Mouse (Mus musculus): ENCODE results near the gene Fam122a. TPM values are rescaled to one million over a fixed set of nuclear protein-coding genes. Genes with fewer than 3 reads are reported as not detected.

Fam122a gene
- 2.7 TPM for polyA plus RNA-seq (2014; fragmentation: Illumina TruSeq; extraction: RNeasy Lipid Tissue Mini Kit (QIAGEN cat#74804); ENCODE audit: low read depth, low replicate concordance)

GRCm38 (mm10) chr19:24476929-24477882 lies at the start of gene Fam122a:
Gene Fam122a, minus strand, starts transcription at chr19:24477356.

Other genes starting within 250 kb of the Fam122a start
- 2.7 TPM for gene Fxn, start 196.8 kb downstream of the Fam122a start, polyA plus RNA-seq (2014; fragmentation: Illumina TruSeq; extraction: RNeasy Lipid Tissue Mini Kit (QIAGEN cat#74804); ENCODE audit: low read depth, low replicate concordance)
- gene Pip5k1b, start 78.5 kb upstream of the Fam122a start, polyA plus RNA-seq (2014; fragmentation: Illumina TruSeq; extraction: RNeasy Lipid Tissue Mini Kit (QIAGEN cat#74804); ENCODE audit: low read depth, low replicate concordance) = 0.13 TPM
- gene Tmem252, start 196.7 kb upstream of the Fam122a start, polyA plus RNA-seq (2014; fragmentation: Illumina TruSeq; extraction: RNeasy Lipid Tissue Mini Kit (QIAGEN cat#74804); ENCODE audit: low read depth, low replicate concordance) = not detected

All from liver, adult 10 weeks (tissue).